Comparison of ENCODE assay signal across 24 mouse cellular contexts in genomic region chr3:40320319-40320718, GRCm38 (mm10).
A peak's percentile ranks its signal among the peaks of the same experiment; 100 is the strongest.
DNase-seq lines count a peak whose midpoint lies in the region; ATAC-seq lines count a peak whose summit lies in the region.
"Had no signal": no experiment of that assay in that cellular context is flagged by ENCODE, and none has a peak within 500 bp of the region (broad histone marks: within the 10 kb centered on the region; RNA-seq: fewer than 3 reads in every experiment).

No protein-coding gene starts in this region.

- no peaks in the 10 kb centered on the region for H3K27me3 ChIP-seq in midbrain, embryonic 11.5 days (ENCODE audit: control insufficient read depth, insufficient read depth, low read length)
- no peaks in the 10 kb centered on the region for H3K27me3 ChIP-seq in midbrain, embryonic 14.5 days (ENCODE audit: control insufficient read depth, insufficient read depth, low read length)
- H3K27me3 ChIP-seq in embryonic facial prominence, embryonic 12.5 days = no peaks in the 10 kb centered on the region
- H3K27me3 ChIP-seq in limb, embryonic 11.5 days (ENCODE audit: control insufficient read depth, insufficient read depth, low read length) = no peaks in the 10 kb centered on the region
- H3K27me3 ChIP-seq in forebrain, embryonic 12.5 days = no peaks in the 10 kb centered on the region
- H3K27me3 ChIP-seq: forebrain, embryonic 15.5 days; heart, embryonic 13.5 days; hindbrain, embryonic 15.5 days had no signal

- H3K9ac ChIP-seq in midbrain, embryonic 11.5 days (ENCODE audit: low read length) = no peak overlapping the region
- no peak overlapping the region for H3K9ac ChIP-seq in midbrain, embryonic 14.5 days (replicated peaks; ENCODE audit: low read length)
- H3K9ac ChIP-seq in embryonic facial prominence, embryonic 12.5 days = no peak overlapping the region
- no peak overlapping the region for H3K9ac ChIP-seq in limb, embryonic 11.5 days (ENCODE audit: low read length)
- no peak overlapping the region for H3K9ac ChIP-seq in forebrain, embryonic 12.5 days
- H3K9ac ChIP-seq: forebrain, embryonic 15.5 days; heart, embryonic 13.5 days; hindbrain, embryonic 15.5 days had no signal

- no peak overlapping the region for H3K27ac ChIP-seq in midbrain, embryonic 11.5 days (ENCODE audit: low read depth, low read length)
- H3K27ac ChIP-seq in midbrain, embryonic 14.5 days (replicated peaks; ENCODE audit: low read depth, low read length) = no peak overlapping the region
- no peak overlapping the region for H3K27ac ChIP-seq in embryonic facial prominence, embryonic 12.5 days
- H3K27ac ChIP-seq in limb, embryonic 11.5 days (replicated peaks; ENCODE audit: low read depth, low read length) = peak overlapping the region; percentile 38; the same call in 1 of the 2 replicates
- H3K27ac ChIP-seq in forebrain, embryonic 12.5 days = no peak overlapping the region
- H3K27ac ChIP-seq: forebrain, embryonic 15.5 days; gastrocnemius, adult 2 months; heart, embryonic 13.5 days; hindbrain, embryonic 15.5 days had no signal

- H3K4me1 ChIP-seq in midbrain, embryonic 11.5 days (ENCODE audit: control insufficient read depth, insufficient read depth, low read length) = no peaks in the 10 kb centered on the region
- no peaks in the 10 kb centered on the region for H3K4me1 ChIP-seq in midbrain, embryonic 14.5 days (ENCODE audit: control insufficient read depth, insufficient read depth, low read length)
- H3K4me1 ChIP-seq in embryonic facial prominence, embryonic 12.5 days = peaks cover 10% of the 10 kb centered on the region
- 0 out of 2 replicates have a peak, but pooled peaks cover 2% of the 10 kb centered on the region for H3K4me1 ChIP-seq in limb, embryonic 11.5 days (ENCODE audit: control insufficient read depth, insufficient read depth, low read length)
- H3K4me1 ChIP-seq in forebrain, embryonic 12.5 days = no peaks in the 10 kb centered on the region
- H3K4me1 ChIP-seq: forebrain, embryonic 15.5 days; heart, embryonic 13.5 days; hindbrain, embryonic 15.5 days had no signal

- no peak overlapping the region for H3K4me2 ChIP-seq in midbrain, embryonic 11.5 days
- no peak overlapping the region for H3K4me2 ChIP-seq in midbrain, embryonic 14.5 days (ENCODE audit: low read length)
- H3K4me2 ChIP-seq in embryonic facial prominence, embryonic 12.5 days (replicated peaks) = no peak overlapping the region
- no peak overlapping the region for H3K4me2 ChIP-seq in limb, embryonic 11.5 days (ENCODE audit: low read depth, severe bottlenecking)
- H3K4me2 ChIP-seq in forebrain, embryonic 12.5 days = no peak overlapping the region
- H3K4me2 ChIP-seq: forebrain, embryonic 15.5 days; heart, embryonic 13.5 days; hindbrain, embryonic 15.5 days; liver, embryonic 11.5 days had no signal

- no peak for ATAC-seq in midbrain, embryonic 11.5 days (ENCODE audit: low FRiP score)
- ATAC-seq in midbrain, embryonic 14.5 days (ENCODE audit: low FRiP score, low TSS enrichment) = no peak
- ATAC-seq in embryonic facial prominence, embryonic 12.5 days (ENCODE audit: insufficient number of reproducible peaks, insufficient read depth, low FRiP score, low TSS enrichment) = 0 out of 2 replicates have a peak, but pooled peaks have one; percentile 69
- peak; percentile 70; the same call in 1 of the 2 replicates for ATAC-seq in limb, embryonic 11.5 days (ENCODE audit: insufficient number of reproducible peaks, low FRiP score, low TSS enrichment, low read depth)
- ATAC-seq in megakaryocyte, adult 5-6 weeks (ENCODE audit: poor library complexity, severe bottlenecking) = no peak
- no peak for ATAC-seq in forebrain, embryonic 12.5 days (ENCODE audit: low FRiP score)
- ATAC-seq: CD4-positive, CD25-positive, alpha-beta regulatory T cell, adult 4 months; forebrain, embryonic 15.5 days; lung, postnatal 0 days; midbrain, embryonic 16.5 days had no signal

- intact Hi-C loops in gastrocnemius, postnatal 36 days (cut with DNase I) = no loop called here

- H3K4me3 ChIP-seq in midbrain, embryonic 11.5 days (ENCODE audit: low read depth, low read length) = no peak overlapping the region
- no peak overlapping the region for H3K4me3 ChIP-seq in midbrain, embryonic 14.5 days (replicated peaks; ENCODE audit: low read depth, low read length)
- no peak overlapping the region for H3K4me3 ChIP-seq in embryonic facial prominence, embryonic 12.5 days
- H3K4me3 ChIP-seq in limb, embryonic 11.5 days (ENCODE audit: low read depth, low read length) = no peak overlapping the region
- no peak overlapping the region for H3K4me3 ChIP-seq in forebrain, embryonic 12.5 days (replicated peaks)
- H3K4me3 ChIP-seq: forebrain, embryonic 15.5 days; gastrocnemius, adult 2 months; heart, embryonic 13.5 days; hindbrain, embryonic 15.5 days had no signal

- 83% methylated on average over 5 of the region's 5 CpGs for WGBS in midbrain, embryonic 11.5 days
- WGBS in midbrain, embryonic 14.5 days = 83% methylated on average over 5 of the region's 5 CpGs
- WGBS in embryonic facial prominence, embryonic 12.5 days = 14% methylated on average over 5 of the region's 5 CpGs
- 18% methylated on average over 5 of the region's 5 CpGs for WGBS in limb, embryonic 11.5 days
- WGBS in forebrain, embryonic 12.5 days = 63% methylated on average over 5 of the region's 5 CpGs

- DNase-seq in midbrain, embryonic 11.5 days (ENCODE audit: low spot score, missing footprints) = peak; percentile 75
- DNase-seq in midbrain, embryonic 14.5 days = no peak
- peak; percentile 51 for DNase-seq in limb, embryonic 11.5 days (ENCODE audit: low spot score)
- no peak for DNase-seq in gastrocnemius, postnatal 36 days
- DNase-seq: adrenal gland, postnatal 25 days; cerebellum, adult 18-20 months; cerebellum, postnatal 10 days; gastrocnemius, adult 2 months; heart, postnatal 10 days; kidney, adult 2 months; kidney, postnatal 4 days; left cerebral cortex, postnatal 4 days; lung, postnatal 4 days; right cerebral cortex, postnatal 4 days had no signal

- H3K9me3 ChIP-seq in midbrain, embryonic 11.5 days (ENCODE audit: control insufficient read depth, low read length) = no peaks in the 10 kb centered on the region
- H3K9me3 ChIP-seq in midbrain, embryonic 14.5 days (ENCODE audit: control insufficient read depth, low read length) = no peaks in the 10 kb centered on the region
- H3K9me3 ChIP-seq in embryonic facial prominence, embryonic 12.5 days = no peaks in the 10 kb centered on the region; the same call in 1 of the 2 replicates
- H3K9me3 ChIP-seq in limb, embryonic 11.5 days (ENCODE audit: control insufficient read depth, low read length) = no peaks in the 10 kb centered on the region
- no peaks in the 10 kb centered on the region for H3K9me3 ChIP-seq in forebrain, embryonic 12.5 days
- H3K9me3 ChIP-seq: forebrain, embryonic 15.5 days; heart, embryonic 13.5 days; hindbrain, embryonic 15.5 days had no signal

- no peaks in the 10 kb centered on the region for H3K36me3 ChIP-seq in midbrain, embryonic 11.5 days (ENCODE audit: control insufficient read depth, insufficient read depth, low read length)
- H3K36me3 ChIP-seq in midbrain, embryonic 14.5 days (ENCODE audit: control insufficient read depth, insufficient read depth, low read length) = no peaks in the 10 kb centered on the region
- no peaks in the 10 kb centered on the region for H3K36me3 ChIP-seq in embryonic facial prominence, embryonic 12.5 days
- no peaks in the 10 kb centered on the region for H3K36me3 ChIP-seq in limb, embryonic 11.5 days (ENCODE audit: control insufficient read depth, insufficient read depth, low read length)
- H3K36me3 ChIP-seq in forebrain, embryonic 12.5 days (replicated peaks) = no peaks in the 10 kb centered on the region
- H3K36me3 ChIP-seq: forebrain, embryonic 15.5 days; heart, embryonic 13.5 days; hindbrain, embryonic 15.5 days had no signal

Comparison
In these comparisons a context has a peak if more than half of its experiments do, and no peak if none do; other contexts are left out.
1. DNase-seq: peak in midbrain, embryonic 11.5 days (single experiment) and limb, embryonic 11.5 days (single experiment); none in midbrain, embryonic 14.5 days (single experiment) and gastrocnemius, postnatal 36 days (0 of 2).
2. ATAC-seq: peak in embryonic facial prominence, embryonic 12.5 days (single experiment) and limb, embryonic 11.5 days (single experiment); none in midbrain, embryonic 11.5 days (single experiment), midbrain, embryonic 14.5 days (single experiment), megakaryocyte, adult 5-6 weeks (single experiment) and forebrain, embryonic 12.5 days (single experiment).